Mouse (Mus musculus) spleen, postnatal 10 days (tissue): ENCODE results near the gene Sufu.
A peak's percentile ranks its signal among the peaks of the same experiment; 100 is the strongest.

ENCODE experiments used
- DNase-seq, 2 experiments: peaks; one replicate each; pipeline ENCODE4 v3.0.0; 2021 to 2022; ENCODE audit warnings: low spot score in 2 of 2

Gene Sufu

DNA sequence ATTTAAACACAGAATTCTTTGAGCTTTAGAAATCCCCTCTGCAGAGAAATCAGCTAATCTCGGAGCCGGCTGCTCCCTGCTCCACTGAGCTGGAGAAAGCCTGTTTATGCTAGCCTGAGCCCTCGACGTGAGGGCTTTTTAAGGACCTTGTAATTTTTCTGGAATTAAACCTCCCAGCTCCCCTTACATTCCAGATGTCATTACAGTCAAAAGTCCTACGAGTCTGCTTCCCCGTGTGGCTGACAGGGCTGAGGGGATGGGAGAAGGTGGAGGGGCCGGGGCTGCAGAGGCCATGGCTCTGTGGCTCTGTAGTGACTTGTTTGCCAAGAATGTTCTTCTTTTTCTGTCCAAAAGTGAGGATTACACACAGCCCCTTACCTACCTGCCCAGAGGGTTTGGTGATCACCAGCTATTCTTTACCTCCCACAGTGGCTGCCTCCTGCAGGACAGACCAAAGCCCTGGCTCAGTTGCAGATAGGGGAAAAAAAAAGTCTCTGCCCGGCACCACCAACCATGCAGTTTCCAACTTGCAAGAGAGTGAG, 133.8 kb downstream of the Sufu start:
- DNase-seq: no peak

GRCm38 (mm10) chr19:46531071-46532030, 134.7 kb downstream of the Sufu start:
- no peak for DNase-seq

GRCm38 (mm10) chr19:46532031-46532688, 135.5 kb downstream of the Sufu start:
- DNase-seq: peak in 1 of 2 experiments; percentile 66

GRCm38 (mm10) chr19:46533066-46533465, 136.4 kb downstream of the Sufu start:
- no peak for DNase-seq

DNA sequence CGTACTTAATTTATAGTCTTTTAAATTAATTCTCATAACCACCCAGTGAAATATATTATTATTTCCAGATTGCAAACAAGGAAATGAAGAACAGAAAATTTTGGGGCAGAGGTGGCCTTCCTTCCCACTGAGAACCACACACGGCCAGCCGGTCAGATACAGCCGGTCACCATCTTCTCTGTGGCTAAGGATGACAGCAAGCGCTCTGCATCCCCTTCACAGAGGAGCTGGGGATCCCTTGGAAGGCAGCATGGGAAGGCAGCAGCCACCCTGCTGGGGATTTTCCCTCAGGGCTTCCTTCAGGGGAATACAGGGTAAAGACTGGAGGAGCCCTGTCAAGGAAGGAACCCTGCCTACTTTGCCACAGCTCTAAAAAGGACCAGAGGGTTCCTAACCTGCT, 136.8 kb downstream of the Sufu start:
- DNase-seq: no peak

- DNase-seq: no peak
Measured at GRCm38 (mm10) chr19:46534542-46535098, 137.9 kb downstream of the Sufu start.

DNA sequence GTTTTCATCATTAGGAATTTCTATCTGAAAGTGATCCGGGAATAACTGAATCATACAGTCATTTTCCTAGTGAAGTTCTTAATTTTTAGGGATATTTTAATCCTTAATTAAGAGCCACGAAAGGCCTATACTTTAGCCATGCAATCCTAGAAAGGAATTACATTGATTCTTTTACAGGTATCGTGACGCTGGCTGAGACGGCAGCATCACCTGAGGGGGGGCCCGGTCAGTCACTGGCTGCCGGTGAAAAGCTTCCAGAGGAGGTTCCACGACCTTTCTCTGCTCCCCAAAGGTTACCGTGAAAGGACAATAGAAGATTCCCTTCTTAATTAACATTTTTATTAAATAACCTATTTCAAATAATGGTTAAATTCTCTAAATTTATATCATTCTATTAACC, 140.7 kb downstream of the Sufu start:
- DNase-seq: no peak

- DNase-seq: no peak
Measured at GRCm38 (mm10) chr19:46538213-46538612, 141.5 kb downstream of the Sufu start.
